Mouse (Mus musculus) thymus, adult 2 months (tissue): ENCODE data around the gene Gdf5.

Source experiments
- CTCF ChIP-seq: fragments of 200-500 bp; IDR thresholded peaks from 2 replicates; pipeline ENCODE4 v1.5.1; 2012; ENCODE audit warnings: mild to moderate bottlenecking, control low read depth, low read length, moderate library complexity, borderline replicate concordance; ENCODE audit not compliant: control insufficient read depth, poor library complexity, insufficient read depth; ENCODE audit errors: extremely low read depth
- POLR2A ChIP-seq: fragments of 200-500 bp; IDR thresholded peaks from 2 replicates; pipeline ENCODE4 v1.6.1; 2012; ENCODE audit warnings: mild to moderate bottlenecking, low read length, control low read depth, moderate library complexity; ENCODE audit not compliant: control insufficient read depth, poor library complexity, insufficient read depth; ENCODE audit errors: extremely low read depth

- TF ChIP-seq CTCF = no peak
- no peak for TF ChIP-seq POLR2A
Measured at GRCm38 (mm10) chr2:155947390-155948002, 2.3 kb upstream of the Gdf5 start.
